Mouse (Mus musculus): ENCODE measurements around the gene Notch3. TPM values are rescaled to one million over a fixed set of nuclear protein-coding genes. Genes with fewer than 3 reads are reported as not detected.

The Notch3 gene
- 0.05 and 0.25 TPM in 2 replicates for total RNA-seq (2023)

GRCm38 (mm10) chr17:32166687-32167086 is at the start of gene Notch3:
Gene Notch3, minus strand, starts transcription at chr17:32166852.

GRCm38 (mm10) chr17:32188863-32189636 is 22.4 kb upstream of the Notch3 start, which contains the start of gene Ephx3:
Gene Ephx3, minus strand, starts transcription at chr17:32189549.

Other genes with a start within 250 kb of the Notch3 start
- gene Rrp1b, start 130.8 kb downstream of the Notch3 start, total RNA-seq (2023) = 52.5 and 93.8 TPM in 2 replicates
- not detected in 2 replicates for gene Hsf2bp, start 130.5 kb downstream of the Notch3 start, total RNA-seq (2023)
- gene Ephx3, start 22.7 kb upstream of the Notch3 start, total RNA-seq (2023) = not detected in 2 replicates
- gene Brd4, start 117.9 kb upstream of the Notch3 start, total RNA-seq (2023) = 251 and 326 TPM in 2 replicates
- gene Akap8, start 154.4 kb upstream of the Notch3 start, total RNA-seq (2023) = 77.8 and 97.5 TPM in 2 replicates
- gene Akap8l, start 183.8 kb upstream of the Notch3 start, total RNA-seq (2023) = 28.9 and 40.3 TPM in 2 replicates
- 13.4 and 16.6 TPM in 2 replicates for gene Wiz, start 222.6 kb upstream of the Notch3 start, total RNA-seq (2023)
- gene Rasal3, start 236.7 kb upstream of the Notch3 start, total RNA-seq (2023) = 42.4 and 48.5 TPM in 2 replicates